Mouse (Mus musculus): ENCODE data around the gene Ufsp2. TPM values are rescaled to one million over a fixed set of nuclear protein-coding genes. Genes with fewer than 3 reads are reported as not detected.

The Ufsp2 gene
- total RNA-seq, 2 experiments from 2014 or later = 47.5 to 50.8 TPM

DNA sequence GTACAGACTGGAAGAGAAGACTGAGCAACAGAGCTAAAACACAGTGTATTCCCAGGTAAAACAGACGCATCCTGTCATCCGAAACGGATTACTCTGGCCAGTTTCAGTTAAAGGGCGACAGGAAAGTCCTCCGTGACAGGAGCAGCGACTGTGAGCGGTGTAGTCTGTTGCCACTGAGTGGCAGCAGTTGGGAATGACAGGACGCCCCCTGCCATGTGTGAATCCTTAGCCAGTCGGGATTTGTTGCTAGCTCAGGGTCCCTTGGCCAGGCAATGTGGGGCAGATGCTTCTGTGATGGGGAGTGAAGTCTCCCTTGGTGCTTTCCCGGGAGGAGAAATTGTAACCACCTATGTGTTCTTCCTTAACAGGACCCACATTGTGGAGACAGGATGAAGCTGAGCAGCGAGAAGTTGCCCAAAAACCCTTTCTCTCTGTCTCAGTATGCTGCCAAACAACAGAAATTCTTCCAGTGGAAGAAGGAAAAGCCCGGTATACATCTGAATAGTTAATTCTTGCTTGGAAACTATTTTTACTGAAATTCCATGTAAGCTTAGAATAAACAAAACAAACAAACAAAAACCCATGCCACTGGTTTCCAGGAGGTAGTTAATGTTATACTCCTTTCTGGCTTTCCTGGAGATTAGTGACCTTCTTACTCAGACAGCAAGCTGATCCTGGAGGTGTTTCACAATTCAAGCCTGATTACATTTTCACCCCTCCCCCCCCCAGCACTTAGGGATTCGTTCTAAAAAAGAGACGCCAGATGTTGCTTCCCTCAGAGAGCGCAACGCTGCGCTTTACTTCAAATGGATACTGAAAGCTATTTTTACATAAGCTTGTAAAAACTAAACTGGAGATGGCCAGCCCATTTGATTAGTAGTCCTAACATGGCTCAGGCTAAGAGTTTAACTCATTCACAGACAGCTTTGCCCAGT lies 35.7 kb downstream of the Ufsp2 start:
- DNase-seq (ENCODE audit: low spot score in 2 of 2) = peak in 1 of 2 experiments; percentile 54

DNA sequence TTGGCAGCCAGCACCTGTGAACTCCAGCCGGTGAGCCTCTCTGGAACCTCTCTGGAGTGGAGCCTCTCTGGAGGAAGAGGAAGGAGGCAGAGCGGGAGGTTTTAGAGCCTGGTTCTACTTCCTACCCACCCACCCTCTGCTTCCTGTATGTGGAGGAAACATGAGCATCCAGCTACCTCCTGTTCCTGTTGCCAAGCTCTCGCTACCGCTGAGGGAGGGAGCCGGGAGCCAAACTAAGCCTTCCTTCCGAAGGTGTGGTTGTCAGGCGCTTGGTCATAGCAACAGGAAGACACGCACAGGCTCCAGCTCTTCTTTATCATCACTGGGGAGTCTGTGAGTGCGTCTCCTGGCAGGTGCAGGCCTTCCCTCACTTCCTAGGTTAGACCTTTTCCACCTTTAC lies 46.9 kb downstream of the Ufsp2 start:
- no peak for DNase-seq (ENCODE audit: low spot score in 2 of 2)

- DNase-seq (ENCODE audit: low spot score in 2 of 2) = no peak
These were observed 47.4 kb downstream of the Ufsp2 start for GRCm38 (mm10) chr8:46022758-46023157.

DNA sequence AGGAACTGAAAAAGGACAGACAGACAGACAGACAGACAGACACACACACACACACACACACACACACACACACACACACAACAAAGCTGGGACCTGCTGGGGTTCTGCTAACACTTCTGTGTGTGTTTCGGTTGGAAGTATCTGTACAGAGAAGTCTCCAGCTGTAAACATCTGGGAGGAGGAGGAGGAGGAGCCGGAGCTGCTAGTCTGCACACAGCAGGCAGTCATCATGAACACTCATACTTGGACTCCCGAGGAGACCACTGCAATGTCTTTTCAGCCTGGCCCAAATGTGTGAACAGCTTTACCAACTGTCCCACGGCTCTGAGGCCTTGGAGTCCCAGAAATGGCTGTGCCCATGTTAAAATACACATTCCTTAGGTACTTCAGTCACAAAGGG lies 49.1 kb downstream of the Ufsp2 start:
- no peak for DNase-seq (ENCODE audit: low spot score in 2 of 2)

DNA sequence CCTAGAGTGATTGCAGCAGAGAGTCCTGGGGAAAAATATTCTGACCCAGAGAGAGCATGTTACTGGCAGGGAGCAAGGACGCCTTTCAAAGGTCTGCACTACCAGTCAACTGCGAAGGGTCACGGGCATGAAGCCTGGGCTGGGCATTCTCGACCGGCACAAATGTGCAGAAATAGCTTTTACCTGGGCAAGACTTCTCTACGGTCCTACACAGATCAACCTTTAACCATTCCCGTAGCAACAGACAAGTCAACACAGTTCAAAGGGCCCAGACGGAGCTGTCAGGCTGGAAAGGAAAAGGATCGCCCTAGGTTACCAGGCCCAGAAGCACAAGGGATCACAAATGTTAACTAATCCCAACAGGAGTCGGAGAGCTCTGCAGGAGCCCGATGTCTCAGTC lies 60.9 kb downstream of the Ufsp2 start:
- DNase-seq (ENCODE audit: low spot score in 2 of 2) = no peak

GRCm38 (mm10) chr8:46039666-46040065 lies 64.3 kb downstream of the Ufsp2 start:
- no peak for DNase-seq (ENCODE audit: low spot score in 2 of 2)

DNA sequence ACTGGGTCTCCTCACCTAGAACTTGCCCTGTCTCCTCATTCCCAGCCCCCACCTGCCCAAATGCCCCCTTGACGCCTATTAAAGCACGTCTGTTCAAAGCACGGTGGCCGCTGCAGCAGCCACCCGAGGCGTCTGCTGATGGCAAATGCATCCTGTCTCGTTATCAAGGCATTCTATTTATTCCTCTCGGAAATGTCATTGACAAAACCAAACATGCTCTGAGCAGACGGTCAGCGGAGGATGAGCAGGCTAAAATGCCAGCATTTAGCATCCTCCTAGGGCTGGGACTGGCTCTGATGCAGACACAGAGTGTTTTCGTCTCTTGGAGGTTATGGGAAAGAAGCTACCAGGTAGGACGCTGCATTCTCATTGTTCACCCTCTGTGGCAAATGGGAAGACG lies 64.9 kb downstream of the Ufsp2 start:
- peak; percentile 18 to 67 for DNase-seq (ENCODE audit: low spot score in 2 of 2)

Other genes starting within 250 kb of the Ufsp2 start
- gene Pdlim3, start 90.1 kb upstream of the Ufsp2 start, total RNA-seq (2021) = under 1 TPM; 0.76 to 0.99 TPM
- gene Ccdc110, start 40.9 kb upstream of the Ufsp2 start, total RNA-seq (2021) = under 1 TPM; 0.51 to 0.69 TPM
- gene 1700029J07Rik, start 276 bp upstream of the Ufsp2 start, total RNA-seq (2021) = 1 to 10 TPM; 2.3 to 2.4 TPM
- under 1 TPM; 0.20 TPM for gene Lrp2bp, start 23.8 kb downstream of the Ufsp2 start, total RNA-seq (2021)
- 1 to 10 TPM; 6.0 to 8.6 TPM for gene Ankrd37, start 30.2 kb downstream of the Ufsp2 start, total RNA-seq (2021)
- gene Cfap97, start 176.2 kb downstream of the Ufsp2 start, total RNA-seq (2021) = 10 to 100 TPM; 24.8 to 25.9 TPM
- 10 to 100 TPM; 47.2 to 50.9 TPM for gene Snx25, start 176.6 kb downstream of the Ufsp2 start, total RNA-seq (2021)
- 100 to 1,000 TPM; 542 to 549 TPM for gene Slc25a4, start 235.8 kb downstream of the Ufsp2 start, total RNA-seq (2021)